Mouse (Mus musculus) olfactory bulb, adult 2 months (tissue): ENCODE data around the gene Cldn10.

Source experiments
- CTCF ChIP-seq: fragments of 200-500 bp; IDR thresholded peaks from 2 replicates; pipeline ENCODE4 v1.5.1; 2012; ENCODE audit warnings: low read depth, mild to moderate bottlenecking, low read length, moderate library complexity; ENCODE audit not compliant: insufficient read depth
- POLR2A ChIP-seq: fragments of 200-500 bp; IDR thresholded peaks from 2 replicates; pipeline ENCODE4 v1.6.1; 2012; ENCODE audit warnings: mild to moderate bottlenecking, low read depth, low read length, moderate library complexity; ENCODE audit not compliant: insufficient read depth

DNA sequence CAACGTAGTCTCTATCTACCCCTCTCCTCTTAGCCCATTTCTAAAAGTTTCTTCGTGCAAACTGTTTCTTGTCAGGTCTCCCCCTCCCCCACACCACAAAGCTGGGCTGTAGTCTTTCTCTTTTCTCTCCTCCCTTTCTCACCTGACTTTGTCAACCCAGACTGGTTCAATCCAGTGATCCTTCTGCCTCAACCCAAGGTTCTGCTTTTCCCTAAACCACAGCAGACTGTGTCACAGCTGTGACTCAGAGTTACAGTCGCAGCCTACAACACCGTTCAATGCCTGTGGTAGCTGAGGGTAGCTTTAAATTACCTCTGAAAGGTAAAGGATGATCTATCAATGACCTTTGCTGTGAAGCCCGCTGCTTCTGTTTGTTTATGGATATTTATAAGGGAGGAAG is 21.3 kb upstream of the Cldn10 start:
- TF ChIP-seq CTCF, result no peak
- no peak for TF ChIP-seq POLR2A
